Mouse (Mus musculus) CD4-positive, CD25-positive, alpha-beta regulatory T cell, adult 2 months (primary cell): Measurements from ENCODE around the gene Hspbp1.

Experiments
- DNase-seq: peaks from one replicate; pipeline ENCODE4 v3.0.0-alpha.2; 2012; ENCODE audit warnings: low read depth, low spot score

Gene Hspbp1

GRCm38 (mm10) chr7:4668506-4668905 is 16.4 kb downstream of the Hspbp1 start:
- DNase-seq = no peak

- no peak for DNase-seq
Observed at GRCm38 (mm10) chr7:4666871-4667270, 18.0 kb downstream of the Hspbp1 start.

GRCm38 (mm10) chr7:4663742-4664141 is 21.1 kb downstream of the Hspbp1 start:
- DNase-seq = peak; percentile 40

GRCm38 (mm10) chr7:4663179-4663578 is 21.7 kb downstream of the Hspbp1 start:
- DNase-seq = peak; percentile 47

GRCm38 (mm10) chr7:4659911-4660443 is 24.9 kb downstream of the Hspbp1 start:
- DNase-seq = no peak

GRCm38 (mm10) chr7:4658912-4659551 is 25.8 kb downstream of the Hspbp1 start, which contains the start of gene Ppp6r1:
Ppp6r1 (minus strand) TSS chr7:4659019.
- DNase-seq = peak; percentile 99

GRCm38 (mm10) chr7:4658128-4658907 is 26.6 kb downstream of the Hspbp1 start:
- no peak for DNase-seq

GRCm38 (mm10) chr7:4657521-4658127 is 27.2 kb downstream of the Hspbp1 start:
- DNase-seq = no peak

- no peak for DNase-seq
Observed at GRCm38 (mm10) chr7:4656818-4657217, 28.1 kb downstream of the Hspbp1 start.

GRCm38 (mm10) chr7:4655916-4656315 is 29.0 kb downstream of the Hspbp1 start:
- peak; percentile 33 for DNase-seq

- peak; percentile 58 for DNase-seq
Observed at GRCm38 (mm10) chr7:4655393-4655792, 29.5 kb downstream of the Hspbp1 start.

- no peak for DNase-seq
Observed at GRCm38 (mm10) chr7:4654221-4654620, 30.6 kb downstream of the Hspbp1 start.

- peak; percentile 90 for DNase-seq
Observed at GRCm38 (mm10) chr7:4653780-4654179, 31.1 kb downstream of the Hspbp1 start.

- no peak for DNase-seq
Observed at GRCm38 (mm10) chr7:4653351-4653750, 31.5 kb downstream of the Hspbp1 start.

- DNase-seq = no peak
Observed at GRCm38 (mm10) chr7:4652726-4653125, 32.1 kb downstream of the Hspbp1 start.

- peak; percentile 73 for DNase-seq
Observed at GRCm38 (mm10) chr7:4651581-4651980, 33.3 kb downstream of the Hspbp1 start.

- DNase-seq = no peak
Observed at GRCm38 (mm10) chr7:4647992-4648391, 36.9 kb downstream of the Hspbp1 start.

- DNase-seq = peak; percentile 69
Observed at GRCm38 (mm10) chr7:4647291-4647690, 37.6 kb downstream of the Hspbp1 start.

- no peak for DNase-seq
Observed at GRCm38 (mm10) chr7:4646806-4647205, 38.1 kb downstream of the Hspbp1 start.

- DNase-seq = no peak
Observed at GRCm38 (mm10) chr7:4643225-4643624, 41.6 kb downstream of the Hspbp1 start.

- DNase-seq = no peak
Observed at GRCm38 (mm10) chr7:4641956-4642355, 42.9 kb downstream of the Hspbp1 start.

GRCm38 (mm10) chr7:4641155-4641554 is 43.7 kb downstream of the Hspbp1 start:
- no peak for DNase-seq
